Mouse (Mus musculus): Measurements from ENCODE around the gene 5730596B20Rik.

The 5730596B20Rik gene

GRCm38 (mm10) chr6:52225612-52226568 lies 48.6 kb downstream of the 5730596B20Rik start:
- no peak for DNase-seq

GRCm38 (mm10) chr6:52226569-52227257 lies 49.4 kb downstream of the 5730596B20Rik start:
- no peak for DNase-seq

GRCm38 (mm10) chr6:52227470-52228222 lies 50.3 kb downstream of the 5730596B20Rik start:
- DNase-seq, result no peak

GRCm38 (mm10) chr6:52228475-52229465 lies 51.5 kb downstream of the 5730596B20Rik start:
- no peak for DNase-seq

- DNase-seq, result no peak
Measured at GRCm38 (mm10) chr6:52229558-52230416, 52.5 kb downstream of the 5730596B20Rik start.
